Mouse (Mus musculus) cerebellum, adult (tissue): ENCODE results near the gene Gm29609.

Source experiments
- ATAC-seq: cut with Nextera tagmentation; 2 replicates; pipeline ENCODE4 v1.9.2; 2017; ENCODE audit warnings: mild to moderate bottlenecking, moderate library complexity, mixed read lengths; ENCODE audit not compliant: insufficient number of reproducible peaks, low FRiP score, low TSS enrichment

The Gm29609 gene

GRCm38 (mm10) chr5:31198616-31199320 lies 19.1 kb upstream of the Gm29609 start:
- no peak for ATAC-seq

GRCm38 (mm10) chr5:31198170-31198569 lies 18.5 kb upstream of the Gm29609 start:
- no peak for ATAC-seq

- ATAC-seq = no peak
These were observed 17.4 kb upstream of the Gm29609 start for GRCm38 (mm10) chr5:31197072-31197471.

GRCm38 (mm10) chr5:31196207-31196606 lies 16.5 kb upstream of the Gm29609 start:
- no peak for ATAC-seq

- no peak for ATAC-seq
These were observed 16.0 kb upstream of the Gm29609 start for GRCm38 (mm10) chr5:31195671-31196070.

- no peak for ATAC-seq
These were observed 15.1 kb upstream of the Gm29609 start for GRCm38 (mm10) chr5:31194486-31195485.

GRCm38 (mm10) chr5:31193631-31194281 lies 14.0 kb upstream of the Gm29609 start:
- 0 out of 2 replicates have a peak, but pooled peaks have one; percentile 3 for ATAC-seq

GRCm38 (mm10) chr5:31192939-31193630 lies 13.4 kb upstream of the Gm29609 start, which contains the start of the genes Snx17 and Eif2b4:
Gene Snx17, plus strand, starts transcription at chr5:31193227.
Gene Eif2b4, minus strand, starts transcription at chr5:31193430.
- peak; percentile 93 for ATAC-seq

- ATAC-seq = 0 out of 2 replicates have a peak, but pooled peaks have one; percentile 3
These were observed 12.6 kb upstream of the Gm29609 start for GRCm38 (mm10) chr5:31192045-31192938.

- ATAC-seq = no peak
These were observed 10.5 kb upstream of the Gm29609 start for GRCm38 (mm10) chr5:31190201-31190600.

- no peak for ATAC-seq
These were observed 8.6 kb upstream of the Gm29609 start for GRCm38 (mm10) chr5:31188223-31188840.

GRCm38 (mm10) chr5:31183678-31184077 lies 4.0 kb upstream of the Gm29609 start:
- no peak for ATAC-seq

- ATAC-seq = no peak
These were observed 1.6 kb upstream of the Gm29609 start for GRCm38 (mm10) chr5:31181183-31181770.

GRCm38 (mm10) chr5:31179301-31179765 lies 378 bp downstream of the Gm29609 start:
- peak; percentile 8 for ATAC-seq

- no peak for ATAC-seq
These were observed 11.1 kb downstream of the Gm29609 start for GRCm38 (mm10) chr5:31168630-31169029.

- no peak for ATAC-seq
These were observed 14.8 kb downstream of the Gm29609 start for GRCm38 (mm10) chr5:31164878-31165277.

- ATAC-seq = no peak
These were observed 17.2 kb downstream of the Gm29609 start for GRCm38 (mm10) chr5:31162462-31162861.

GRCm38 (mm10) chr5:31154152-31154553 lies 25.6 kb downstream of the Gm29609 start, which contains the start of gene Mpv17:
Gene Mpv17, minus strand, starts transcription at chr5:31154251.
- ATAC-seq = peak; percentile 92
